18 mouse cellular contexts compared by ENCODE assay signal in the genomic region with DNA sequence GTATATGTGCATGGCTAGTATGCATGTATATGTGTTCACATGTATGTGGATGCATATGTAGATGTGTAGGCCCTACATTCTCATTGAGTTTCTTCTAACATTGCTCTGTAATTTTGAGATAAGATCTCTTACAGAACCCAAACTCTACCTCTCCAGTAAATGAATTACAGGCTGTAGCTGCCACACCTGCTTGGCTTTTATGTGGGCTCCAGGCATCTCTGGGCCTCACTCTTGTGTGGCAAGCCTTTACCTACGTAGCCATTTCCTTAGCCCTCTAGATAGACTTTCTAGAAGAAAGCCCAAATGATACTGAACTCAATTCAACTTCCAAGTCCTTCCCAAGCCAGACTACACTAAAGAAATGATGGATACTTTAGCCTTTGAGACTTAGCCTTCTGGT. TPM values are rescaled to one million over a fixed set of nuclear protein-coding genes. Genes with fewer than 3 reads are reported as not detected.
DNase-seq lines count a peak whose midpoint lies in the region; ATAC-seq lines count a peak whose summit lies in the region.
"Had no signal": no experiment of that assay in that cellular context is flagged by ENCODE, and none has a peak within 500 bp of the region (broad histone marks: within the 10 kb centered on the region; RNA-seq: fewer than 3 reads in every experiment).

No protein-coding gene starts in this region.

- DNase-seq in CD4-positive helper T cell, adult 2 months (ENCODE audit: low read depth, low spot score) = peak; percentile 65
- peak; percentile 40 to 57 for DNase-seq in thymus, postnatal 10 days (ENCODE audit: low spot score in 2 of 2)
- no peak for DNase-seq in frontal cortex, postnatal 25 days (ENCODE audit: low spot score in 2 of 2)
- no peak for DNase-seq in layer of hippocampus, postnatal 10 days (ENCODE audit: low spot score in 2 of 2)
- no peak for DNase-seq in gastrocnemius, postnatal 36 days
- DNase-seq: adrenal gland, adult 8-10 months; B cell, adult 2 months; cerebellum, adult 11-12 months; cerebellum, postnatal 10 days; forebrain, postnatal 0 days; heart, postnatal 4 days; kidney, adult 9 months; layer of hippocampus, adult 9-11 months; liver, embryonic 13.5 days; lung, adult 2 months had no signal

- intact Hi-C loops in gastrocnemius, postnatal 36 days (cut with DNase I) = no loop called here

- peak; percentile 77 for ATAC-seq in CD4-positive, CD25-positive, alpha-beta regulatory T cell, adult 4 months
- ATAC-seq in inflammation-experienced regulatory T-cells, adult 6 months = peak; percentile 52
- ATAC-seq: forebrain, postnatal 0 days; hindbrain, embryonic 16.5 days had no signal

RNA-seq across cellular contexts. Expression of gene Slc25a12, which starts 7.4 kb away (rescaled TPM):
- 10 to 100 TPM; 74.4 to 89.2 TPM for polyA plus RNA-seq in CD4-positive, CD25-positive, alpha-beta regulatory T cell, adult 4 months (2017; shearing (Covaris generic))
- polyA plus RNA-seq in inflammation-experienced regulatory T-cells, adult 6 months (2017; shearing (Covaris generic)) = 10 to 100 TPM; 63.3 to 80.6 (median 68.3) TPM
- total RNA-seq in layer of hippocampus, postnatal 10 days (2021) = 100 to 1,000 TPM; 169 to 170 TPM
- total RNA-seq in gastrocnemius, postnatal 36 days (2021) = 100 to 1,000 TPM; 386 to 403 TPM

RNA-seq across cellular contexts. Expression of gene Hat1, which starts 28.6 kb away (rescaled TPM):
- polyA plus RNA-seq in CD4-positive, CD25-positive, alpha-beta regulatory T cell, adult 4 months (2017; shearing (Covaris generic)) = 10 to 100 TPM; 57.1 to 58.8 TPM
- 100 to 1,000 TPM in 1 of 3 experiments, 10 to 100 TPM in 2; 58.6 to 102 (median 76.9) TPM for polyA plus RNA-seq in inflammation-experienced regulatory T-cells, adult 6 months (2017; shearing (Covaris generic))
- 10 to 100 TPM; 18.9 to 19.8 TPM for total RNA-seq in layer of hippocampus, postnatal 10 days (2021)
- 10 to 100 TPM; 16.0 to 17.0 TPM for total RNA-seq in gastrocnemius, postnatal 36 days (2021)

Comparison
In these comparisons a context has a peak if more than half of its experiments do, and no peak if none do; other contexts are left out.
1. DNase-seq: peak in CD4-positive helper T cell, adult 2 months (single experiment) and thymus, postnatal 10 days (2 of 2); none in frontal cortex, postnatal 25 days (0 of 2), layer of hippocampus, postnatal 10 days (0 of 2) and gastrocnemius, postnatal 36 days (0 of 2).